Mouse (Mus musculus): ENCODE data around the gene Luc7l3.

- no peak for TF ChIP-seq BHLHE40 (IDR thresholded peaks at IDR 0.05; ENCODE audit: borderline replicate concordance, low read depth, low read length)
- TF ChIP-seq CTCF (IDR thresholded peaks at IDR 0.05 in 2 of 3, conservative IDR thresholded peaks at IDR 0.05 in 1 of 3; ENCODE audit: control insufficient read depth in 1 of 3, insufficient read depth in 1 of 3, low read depth in 2 of 3, low read length in 3 of 3, poor library complexity in 1 of 3, severe bottlenecking in 1 of 3): no peak
- TF ChIP-seq EP300 (IDR thresholded peaks at IDR 0.05; ENCODE audit: low read depth in 1 of 2, low read length in 2 of 2): no peak
- no peak for TF ChIP-seq MXI1 (IDR thresholded peaks at IDR 0.05; ENCODE audit: low read depth, low read length)
- no peak for TF ChIP-seq POLR2AphosphoS2 (IDR thresholded peaks at IDR 0.05; ENCODE audit: low read length)
- TF ChIP-seq MAZ (IDR thresholded peaks at IDR 0.05; ENCODE audit: low read depth, low read length): no peak
- no peak for TF ChIP-seq POLR2AphosphoS5 (IDR thresholded peaks at IDR 0.05; ENCODE audit: borderline replicate concordance, low read depth, low read length)
- TF ChIP-seq POLR2A (IDR thresholded peaks at IDR 0.05; ENCODE audit: control insufficient read depth in 1 of 2, insufficient read depth in 1 of 2, low read depth in 1 of 2, low read length in 2 of 2, poor library complexity in 1 of 2): peak in 1 of 2 experiments; percentile 15; a peak in 1 of 4 replicates
These were observed 9.1 kb downstream of the Luc7l3 start for GRCm38 (mm10) chr11:94312733-94313132.

Data from MEL (cell line).